ENCODE assay signal across 8 mouse cellular contexts in the genomic region with DNA sequence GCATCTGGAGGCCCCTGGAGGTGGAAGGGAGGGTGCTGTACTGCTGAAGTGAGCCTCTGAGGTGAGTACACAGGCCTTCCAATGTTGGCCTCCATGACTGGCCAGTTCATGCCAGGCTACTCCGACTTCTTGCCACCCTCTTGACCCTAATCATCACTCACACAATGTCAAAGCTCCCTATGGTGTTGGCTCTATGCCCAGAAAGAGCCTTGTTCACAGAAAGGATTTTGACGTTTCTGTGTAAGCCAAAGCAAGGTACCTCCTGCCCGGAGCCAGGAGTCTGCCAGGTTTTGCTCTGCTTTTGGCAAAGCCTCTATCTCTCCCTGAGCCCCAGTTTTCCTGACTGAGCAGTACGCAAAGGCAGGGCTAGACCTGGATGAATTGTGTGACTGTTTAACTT. TPM values are rescaled to one million over a fixed set of nuclear protein-coding genes. Genes with fewer than 3 reads are reported as not detected.
A peak's percentile ranks its signal among the peaks of the same experiment; 100 is the strongest.
DNase-seq lines count a peak whose midpoint lies in the region; ATAC-seq lines count a peak whose summit lies in the region.

No protein-coding gene starts in this region.

- no peaks in the 10 kb centered on the region for H3K27me3 ChIP-seq in embryonic facial prominence, embryonic 14.5 days (replicated peaks; ENCODE audit: control insufficient read depth, insufficient read depth, low read length)
- H3K27me3 ChIP-seq in embryonic facial prominence, embryonic 10.5 days (replicated peaks; ENCODE audit: low read depth, poor library complexity, severe bottlenecking) = peaks cover 18% of the 10 kb centered on the region

- peaks cover 5% of the 10 kb centered on the region; the same call in 1 of the 2 replicates for H3K4me1 ChIP-seq in embryonic facial prominence, embryonic 14.5 days (ENCODE audit: control insufficient read depth, insufficient read depth, low read length)
- peaks cover 4% of the 10 kb centered on the region for H3K4me1 ChIP-seq in embryonic facial prominence, embryonic 10.5 days

- H3K27ac ChIP-seq in embryonic facial prominence, embryonic 14.5 days (replicated peaks; ENCODE audit: low read depth, low read length) = no peak overlapping the region
- H3K27ac ChIP-seq in embryonic facial prominence, embryonic 10.5 days (replicated peaks) = no peak overlapping the region

- no peaks in the 10 kb centered on the region for H3K36me3 ChIP-seq in embryonic facial prominence, embryonic 14.5 days (ENCODE audit: control insufficient read depth, insufficient read depth, low read length)
- H3K36me3 ChIP-seq in embryonic facial prominence, embryonic 10.5 days (replicated peaks) = no peaks in the 10 kb centered on the region

- ATAC-seq in embryonic facial prominence, embryonic 14.5 days (ENCODE audit: low read depth) = 0 out of 2 replicates have a peak, but pooled peaks have one; percentile 26

- H3K9me3 ChIP-seq in embryonic facial prominence, embryonic 14.5 days (ENCODE audit: control insufficient read depth, low read length) = no peaks in the 10 kb centered on the region
- no peaks in the 10 kb centered on the region for H3K9me3 ChIP-seq in embryonic facial prominence, embryonic 10.5 days

- no peak overlapping the region for H3K4me2 ChIP-seq in embryonic facial prominence, embryonic 14.5 days (ENCODE audit: low read depth, low read length)

- 34% methylated on average over 4 of the region's 4 CpGs for WGBS in embryonic facial prominence, embryonic 14.5 days
- WGBS in embryonic facial prominence, embryonic 10.5 days = 76% methylated on average over 4 of the region's 4 CpGs

- intact Hi-C loops in gastrocnemius, postnatal 14 days (cut with DNase I; ENCODE audit: low total_unique reads) = no loop called here

- peak; percentile 65 for DNase-seq in embryonic facial prominence, embryonic 14.5 days (ENCODE audit: low spot score)
- DNase-seq in embryonic facial prominence, embryonic 10.5 days (ENCODE audit: low spot score) = no peak
- peak; percentile 63 for DNase-seq in 416B (ENCODE audit: low read depth)
- DNase-seq in heart, adult 11 months = peak; percentile 96
- DNase-seq in kidney, postnatal 10 days = peak; percentile 53
- DNase-seq in frontal cortex, postnatal 36 days (ENCODE audit: low spot score in 2 of 2) = no peak
- DNase-seq in spleen, adult 18-20 months = no peak
- DNase-seq in gastrocnemius, postnatal 14 days = no peak

- H3K9ac ChIP-seq in embryonic facial prominence, embryonic 14.5 days (ENCODE audit: low read depth, low read length) = no peak overlapping the region

- no peak overlapping the region for H3K4me3 ChIP-seq in embryonic facial prominence, embryonic 14.5 days (ENCODE audit: low read depth, low read length)
- H3K4me3 ChIP-seq in embryonic facial prominence, embryonic 10.5 days = no peak overlapping the region

RNA-seq across cellular contexts. Expression of gene Ptgs1, which starts 5.7 kb away (rescaled TPM):
- polyA plus RNA-seq in embryonic facial prominence, embryonic 14.5 days (2014; fragmentation: Nextera tagmentation; extraction: Ambion mirVana) = 14.7 and 15.6 TPM in 2 replicates
- 3.2 and 4.8 TPM in 2 replicates for polyA plus RNA-seq in embryonic facial prominence, embryonic 10.5 days (2016; fragmentation: Nextera tagmentation; extraction: Ambion mirVana)
- total RNA-seq in gastrocnemius, postnatal 14 days (2021) = 1 to 10 TPM; 3.9 to 5.4 TPM

Comparison
In these comparisons a context has a peak if more than half of its experiments do, and no peak if none do; other contexts are left out.
1. DNase-seq: peak in embryonic facial prominence, embryonic 14.5 days (single experiment), 416B (single experiment), heart, adult 11 months (single experiment) and kidney, postnatal 10 days (single experiment); none in embryonic facial prominence, embryonic 10.5 days (single experiment), frontal cortex, postnatal 36 days (0 of 2), spleen, adult 18-20 months (0 of 2) and gastrocnemius, postnatal 14 days (single experiment).